Mouse (Mus musculus) neural tube, embryonic 13.5 days (tissue): Measurements from ENCODE around the gene Drp2. TPM values are rescaled to one million over a fixed set of nuclear protein-coding genes. Genes with fewer than 3 reads are reported as not detected.
A peak's percentile ranks its signal among the peaks of the same experiment; 100 is the strongest.

Experiments
- ATAC-seq: fragments of 200-750 bp; cut with Nextera tagmentation; 2 replicates; pipeline ENCODE4 v1.8.0; 2017; ENCODE audit warnings: low read depth, mild to moderate bottlenecking, moderate TSS enrichment, moderate library complexity
- H3K27ac ChIP-seq: fragments of 300-500 bp; sonication (generic); replicated peaks from 2 replicates; pipeline ENCODE4 v1.5.1; 2015; ENCODE audit warnings: moderate library complexity, mild to moderate bottlenecking, inconsistent platforms
- H3K27me3 ChIP-seq: fragments of 300-500 bp; sonication (generic); 2 replicates; pipeline ENCODE4 v1.6.1; 2015; ENCODE audit warnings: mild to moderate bottlenecking, inconsistent platforms
- H3K36me3 ChIP-seq: fragments of 300-500 bp; sonication (generic); 2 replicates; pipeline ENCODE4 v1.6.1; 2015; ENCODE audit warnings: mild to moderate bottlenecking, inconsistent platforms
- H3K4me1 ChIP-seq: fragments of 300-500 bp; sonication (generic); replicated peaks from 2 replicates; pipeline ENCODE4 v1.6.1; 2015; ENCODE audit warnings: inconsistent platforms
- H3K4me2 ChIP-seq: fragments of 300-500 bp; sonication (generic); 2 replicates; pipeline ENCODE4 v1.6.1; 2015; ENCODE audit warnings: inconsistent platforms, mild to moderate bottlenecking, moderate library complexity
- H3K4me3 ChIP-seq: fragments of 300-500 bp; sonication (generic); 2 replicates; pipeline ENCODE4 v1.5.1; 2015; ENCODE audit warnings: mild to moderate bottlenecking, inconsistent platforms
- H3K9ac ChIP-seq: fragments of 300-500 bp; sonication (generic); 2 replicates; pipeline ENCODE4 v1.6.1; 2015; ENCODE audit warnings: moderate library complexity, mild to moderate bottlenecking, inconsistent platforms
- H3K9me3 ChIP-seq: fragments of 300-500 bp; sonication (generic); 2 replicates; pipeline ENCODE4 v1.6.1; 2016; ENCODE audit warnings: inconsistent platforms
- WGBS: fragments of 180-500 bp; shearing (Covaris S2); methylation state at CpG from one replicate; pipeline ENCODE4 v1.1.7; 2015; 5-methylcytosine and 5-hydroxymethylcytosine counted together
- polyA plus RNA-seq: library from polyadenylated mRNA; unstranded; fragments of >200 nt; fragmentation: Nextera tagmentation; extraction: Ambion mirVana; gene quantifications from 2 replicates; pipeline ENCODE4 v1.2.1, GENCODE M21; 2015

Drp2 gene
- polyA plus RNA-seq, result 17.1 and 17.4 TPM in 2 replicates

GRCm38 (mm10) chrX:134403863-134404583 is at the start of gene Drp2:
TSS of gene Drp2 (plus strand) at chrX:134404551.
- Histone ChIP-seq H3K27me3 (no peaks in the 10 kb centered on the region), H3K4me3 (peak within 1 kb of the TSS; percentile 40), H3K4me2 (peak within 1 kb of the TSS; percentile 61), H3K27ac (peak within 1 kb of the TSS; percentile 80), H3K4me1 (no peaks in the 10 kb centered on the region; the same call in 1 of the 2 replicates), H3K36me3 (no peaks in the 10 kb centered on the region), H3K9ac (peak within 1 kb of the TSS; percentile 68), H3K9me3 (no peaks in the 10 kb centered on the region)
- 25% methylated on average over 15 of the region's 15 CpGs for WGBS
- peak; percentile 86 for ATAC-seq

GRCm38 (mm10) chrX:134359336-134359735 is 45.0 kb upstream of the Drp2 start:
- ATAC-seq, result no peak
- Histone ChIP-seq H3K9me3 (no peaks in the 10 kb centered on the region), H3K27ac (no peak overlapping the region), H3K27me3 (no peaks in the 10 kb centered on the region), H3K9ac (no peak overlapping the region), H3K36me3 (no peaks in the 10 kb centered on the region), H3K4me3 (no peak overlapping the region), H3K4me1 (no peaks in the 10 kb centered on the region), H3K4me2 (no peak overlapping the region)
- 87% methylated on average over 4 of the region's 4 CpGs for WGBS

GRCm38 (mm10) chrX:134362156-134362555 is 42.2 kb upstream of the Drp2 start:
- 92% methylated on average over 4 of the region's 4 CpGs for WGBS
- Histone ChIP-seq H3K36me3 (no peaks in the 10 kb centered on the region), H3K9me3 (no peaks in the 10 kb centered on the region), H3K27ac (no peak overlapping the region), H3K4me3 (no peak overlapping the region), H3K4me1 (no peaks in the 10 kb centered on the region), H3K9ac (no peak overlapping the region), H3K4me2 (no peak overlapping the region), H3K27me3 (no peaks in the 10 kb centered on the region)
- no peak for ATAC-seq

- Histone ChIP-seq H3K4me1 (no peaks in the 10 kb centered on the region), H3K4me2 (no peak overlapping the region), H3K27ac (no peak overlapping the region), H3K27me3 (no peaks in the 10 kb centered on the region), H3K9me3 (no peaks in the 10 kb centered on the region), H3K4me3 (no peak overlapping the region), H3K9ac (no peak overlapping the region), H3K36me3 (no peaks in the 10 kb centered on the region)
- ATAC-seq, result no peak
- WGBS, result 100% methylated on average over 1 of the region's 1 CpGs
These were observed 38.9 kb upstream of the Drp2 start for GRCm38 (mm10) chrX:134365421-134365820.

- no peak overlapping the region for H3K27ac ChIP-seq
- no peaks in the 10 kb centered on the region for H3K36me3 ChIP-seq
- no peak overlapping the region for H3K4me3 ChIP-seq
- no peaks in the 10 kb centered on the region for H3K4me1 ChIP-seq
- H3K9me3 ChIP-seq, result no peaks in the 10 kb centered on the region
- H3K27me3 ChIP-seq, result no peaks in the 10 kb centered on the region
- no peak overlapping the region for H3K9ac ChIP-seq
- H3K4me2 ChIP-seq, result no peak overlapping the region
- 76% methylated on average over 3 of the region's 3 CpGs for WGBS
- no peak for ATAC-seq
These were observed 37.8 kb upstream of the Drp2 start for GRCm38 (mm10) chrX:134366547-134366946.

GRCm38 (mm10) chrX:134371279-134371678 is 33.1 kb upstream of the Drp2 start:
- Histone ChIP-seq H3K9me3 (no peaks in the 10 kb centered on the region), H3K27me3 (no peaks in the 10 kb centered on the region), H3K4me2 (no peak overlapping the region), H3K36me3 (no peaks in the 10 kb centered on the region), H3K9ac (no peak overlapping the region), H3K4me1 (no peaks in the 10 kb centered on the region), H3K4me3 (no peak overlapping the region), H3K27ac (no peak overlapping the region)
- no peak for ATAC-seq
- WGBS, result 15% methylated on average over 2 of the region's 2 CpGs

- no peaks in the 10 kb centered on the region for H3K4me1 ChIP-seq
- no peak overlapping the region for H3K4me2 ChIP-seq
- no peak for ATAC-seq
- H3K9me3 ChIP-seq, result no peaks in the 10 kb centered on the region
- H3K27me3 ChIP-seq, result no peaks in the 10 kb centered on the region
- 65% methylated on average over 1 of the region's 1 CpGs for WGBS
- no peak overlapping the region for H3K9ac ChIP-seq
- no peak overlapping the region for H3K27ac ChIP-seq
- H3K36me3 ChIP-seq, result no peaks in the 10 kb centered on the region
- H3K4me3 ChIP-seq, result no peak overlapping the region
These were observed 30.2 kb upstream of the Drp2 start for GRCm38 (mm10) chrX:134374190-134374589.

- Histone ChIP-seq H3K36me3 (no peaks in the 10 kb centered on the region), H3K27me3 (no peaks in the 10 kb centered on the region; the same call in 1 of the 2 replicates), H3K4me1 (no peaks in the 10 kb centered on the region), H3K9me3 (no peaks in the 10 kb centered on the region), H3K9ac (no peak overlapping the region), H3K4me2 (no peak overlapping the region), H3K4me3 (no peak overlapping the region), H3K27ac (no peak overlapping the region)
- 77% methylated on average over 6 of the region's 6 CpGs for WGBS
- no peak for ATAC-seq
These were observed 19.5 kb upstream of the Drp2 start for GRCm38 (mm10) chrX:134384896-134385295.

- ATAC-seq, result no peak
- Histone ChIP-seq H3K9ac (no peak overlapping the region), H3K9me3 (no peaks in the 10 kb centered on the region), H3K4me3 (no peak overlapping the region), H3K27ac (no peak overlapping the region), H3K27me3 (no peaks in the 10 kb centered on the region), H3K36me3 (no peaks in the 10 kb centered on the region), H3K4me2 (no peak overlapping the region), H3K4me1 (no peaks in the 10 kb centered on the region)
- 65% methylated on average over 2 of the region's 2 CpGs for WGBS
These were observed 5.4 kb upstream of the Drp2 start for GRCm38 (mm10) chrX:134398972-134399371.

GRCm38 (mm10) chrX:134404584-134404955 is 219 bp downstream of the Drp2 start:
- H3K4me1 ChIP-seq, result no peaks in the 10 kb centered on the region; the same call in 1 of the 2 replicates
- no peaks in the 10 kb centered on the region for H3K9me3 ChIP-seq
- peak overlapping the region; percentile 68 for H3K9ac ChIP-seq
- H3K4me2 ChIP-seq, result peak overlapping the region; percentile 61
- peak overlapping the region; percentile 80 for H3K27ac ChIP-seq
- H3K4me3 ChIP-seq, result peak overlapping the region; percentile 40
- ATAC-seq, result peak; percentile 86
- H3K36me3 ChIP-seq, result no peaks in the 10 kb centered on the region
- 26% methylated on average over 11 of the region's 14 CpGs for WGBS
- H3K27me3 ChIP-seq, result no peaks in the 10 kb centered on the region

- no peaks in the 10 kb centered on the region for H3K36me3 ChIP-seq
- WGBS, result 68% methylated on average over 6 of the region's 6 CpGs
These were observed 5.1 kb downstream of the Drp2 start for GRCm38 (mm10) chrX:134409354-134409900.

GRCm38 (mm10) chrX:134412096-134412495 is 7.7 kb downstream of the Drp2 start:
- no peak overlapping the region for H3K4me3 ChIP-seq
- no peak overlapping the region for H3K27ac ChIP-seq
- WGBS, result 83% methylated on average over 1 of the region's 1 CpGs
- no peak overlapping the region for H3K4me2 ChIP-seq
- H3K9me3 ChIP-seq, result no peaks in the 10 kb centered on the region
- no peaks in the 10 kb centered on the region for H3K27me3 ChIP-seq
- no peak for ATAC-seq
- H3K36me3 ChIP-seq, result no peaks in the 10 kb centered on the region
- H3K9ac ChIP-seq, result no peak overlapping the region
- H3K4me1 ChIP-seq, result no peaks in the 10 kb centered on the region

More at GRCm38 (mm10) chrX:134409354-134409900, 5.1 kb downstream of the Drp2 start:
- no peak overlapping the region for H3K4me2 ChIP-seq
- no peaks in the 10 kb centered on the region for H3K9me3 ChIP-seq
- H3K4me3 ChIP-seq, result no peak overlapping the region
- H3K9ac ChIP-seq, result no peak overlapping the region
- H3K4me1 ChIP-seq, result no peaks in the 10 kb centered on the region; the same call in 1 of the 2 replicates
- ATAC-seq, result no peak
- no peaks in the 10 kb centered on the region for H3K27me3 ChIP-seq
- H3K27ac ChIP-seq, result no peak overlapping the region
